Mouse (Mus musculus): ENCODE measurements around the gene Eef1a1.

Eef1a1 gene

DNA sequence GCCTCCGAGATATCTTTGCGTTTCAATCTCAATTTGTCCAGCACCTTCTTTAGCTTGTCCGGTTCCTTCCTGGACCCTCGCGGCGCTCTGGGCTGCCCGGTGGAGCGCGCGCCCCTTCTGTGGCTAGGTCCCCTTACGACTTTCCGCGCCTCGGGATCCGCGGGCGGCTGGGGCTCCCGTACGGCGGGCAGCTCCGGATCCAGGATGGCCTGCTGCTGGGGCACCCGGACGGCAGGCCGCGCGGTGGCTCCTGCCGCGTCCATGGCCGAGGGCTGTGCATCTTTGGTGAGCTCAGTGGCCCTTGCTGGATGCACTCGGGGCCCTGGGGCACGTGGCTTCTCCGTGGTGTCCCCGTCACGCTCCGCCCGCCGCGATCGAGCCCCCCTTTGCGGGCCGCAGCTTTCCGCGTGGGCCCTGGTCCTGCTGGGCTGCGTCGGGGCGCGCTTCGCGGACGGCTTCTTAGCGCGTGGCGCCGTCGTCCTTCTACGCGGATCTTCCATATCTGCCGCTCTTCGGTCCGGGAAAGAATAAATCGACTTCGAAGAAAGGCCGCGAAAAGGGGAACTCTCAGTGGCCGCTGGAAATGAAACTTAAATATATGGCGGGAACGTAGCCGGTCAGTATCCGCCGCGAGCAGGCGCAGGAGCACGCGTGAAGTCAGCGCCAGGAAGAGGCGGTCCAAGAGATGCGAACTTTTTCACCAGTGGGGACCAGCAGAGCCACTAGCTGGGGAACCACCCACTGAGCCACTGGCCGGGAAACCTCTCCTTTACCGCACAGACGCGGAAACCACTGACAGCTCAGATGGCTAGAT is 46.2 kb downstream of the Eef1a1 start, which contains the start of gene Cgas:
Gene Cgas (minus strand): TSS at position 659 of the 814 bp plus-strand sequence.
- in situ Hi-C loops (cut with MboI; ENCODE audit: low pct_unique_long_range_greater_than_20kb in 1 of 2, low sequenced_read_pairs in 2 of 2, unreplicated experiment in 1 of 2), result no loop called here

DNA sequence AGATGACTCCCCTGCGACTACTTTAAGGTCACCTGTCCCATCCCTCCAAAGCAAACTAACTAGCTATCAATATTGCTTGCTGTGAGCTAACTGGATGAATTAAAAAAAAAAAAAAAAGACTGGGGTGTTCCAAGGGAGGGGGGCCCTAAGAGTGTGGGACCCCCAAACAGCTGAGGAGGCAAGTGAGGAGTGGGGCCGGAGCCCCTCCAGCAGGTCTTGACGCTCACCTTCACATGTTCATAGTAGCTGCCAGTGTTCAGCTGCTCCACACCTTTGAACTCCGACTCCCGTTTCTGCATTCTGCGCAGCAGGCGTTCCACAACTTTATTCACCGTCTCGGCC is 46.7 kb downstream of the Eef1a1 start:
- in situ Hi-C loops (cut with MboI; ENCODE audit: low pct_unique_long_range_greater_than_20kb in 1 of 2, low sequenced_read_pairs in 2 of 2, unreplicated experiment in 1 of 2), result no loop called here

DNA sequence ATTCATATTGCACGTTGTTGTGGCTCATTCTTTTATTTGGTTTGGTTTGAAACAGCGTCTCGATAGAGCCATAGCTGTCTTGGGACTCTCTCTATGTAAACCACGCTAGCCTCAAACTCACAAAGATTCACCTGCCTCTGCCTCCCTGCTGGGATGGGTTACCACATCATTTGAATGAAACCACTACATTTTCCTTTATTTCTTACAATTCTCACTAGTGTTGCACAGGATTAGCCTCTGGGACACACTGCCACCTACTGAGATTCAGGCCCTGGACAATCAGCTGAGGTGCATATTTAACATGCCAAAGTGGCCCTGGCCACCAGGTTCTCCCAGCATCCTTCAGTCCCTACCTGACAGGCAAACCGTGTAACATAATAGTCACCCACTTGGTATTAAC is 49.5 kb downstream of the Eef1a1 start:
- in situ Hi-C loops (cut with MboI; ENCODE audit: low pct_unique_long_range_greater_than_20kb in 1 of 2, low sequenced_read_pairs in 2 of 2, unreplicated experiment in 1 of 2), result no loop called here

DNA sequence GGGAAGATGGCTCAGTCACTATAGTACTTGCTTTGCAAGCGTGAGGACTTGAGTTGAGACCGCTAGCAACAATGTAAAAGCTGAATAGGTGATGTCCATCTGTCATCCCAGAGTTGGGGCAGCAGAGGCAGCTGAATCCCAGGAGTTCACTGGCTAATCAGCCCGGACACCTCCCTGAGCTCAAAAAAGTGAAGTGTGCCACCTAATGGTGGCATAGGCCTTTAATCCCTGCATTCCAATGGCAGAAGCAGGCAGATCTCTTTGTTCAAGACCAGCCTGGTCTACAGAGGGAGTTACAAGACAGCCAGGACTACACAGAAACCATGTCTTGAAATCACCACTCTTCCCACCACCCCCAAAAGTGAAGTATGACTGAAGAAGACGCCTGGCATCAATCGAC is 56.5 kb downstream of the Eef1a1 start:
- in situ Hi-C loops (cut with MboI; ENCODE audit: low pct_unique_long_range_greater_than_20kb in 1 of 2, low sequenced_read_pairs in 2 of 2, unreplicated experiment in 1 of 2), result no loop called here

DNA sequence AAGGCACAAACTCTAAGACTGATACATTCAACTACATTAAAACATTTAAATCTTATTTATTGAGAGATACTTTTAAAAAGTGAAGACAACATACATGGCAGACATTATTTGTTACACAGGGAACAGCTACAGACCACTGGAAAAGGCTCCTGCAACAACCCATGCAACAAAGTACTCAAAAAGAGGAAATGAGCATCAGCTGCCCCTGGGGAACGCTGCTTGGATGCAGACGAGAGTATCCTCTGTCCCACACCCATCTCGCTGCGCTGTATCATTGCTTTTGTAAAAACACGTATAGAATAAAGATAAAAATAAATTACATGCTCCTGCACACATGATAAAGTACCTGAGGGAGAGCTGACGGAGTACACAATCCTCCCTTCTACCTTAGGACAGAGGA is 58.5 kb downstream of the Eef1a1 start:
- in situ Hi-C loops (cut with MboI; ENCODE audit: low pct_unique_long_range_greater_than_20kb in 1 of 2, low sequenced_read_pairs in 2 of 2, unreplicated experiment in 1 of 2), result no loop called here

DNA sequence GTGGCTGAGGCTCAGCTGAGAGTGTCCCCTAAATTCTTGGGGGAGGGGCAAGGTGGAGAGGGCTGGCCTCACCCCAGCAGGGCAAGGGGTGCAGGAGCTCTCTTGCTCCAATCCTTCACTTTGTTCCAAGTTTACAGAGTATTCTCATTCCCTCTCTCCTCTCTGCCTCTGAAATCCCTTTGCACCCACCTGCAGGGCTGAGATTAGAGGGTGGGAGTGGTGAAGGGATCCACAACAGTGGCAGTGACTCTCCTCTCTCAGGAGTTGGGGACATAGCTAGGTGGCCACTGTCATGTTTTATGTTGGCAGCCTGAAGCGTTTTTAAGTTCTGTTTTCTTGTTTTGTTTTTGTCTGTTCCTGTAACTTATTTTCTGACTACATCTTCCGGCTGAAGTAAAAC is 59.4 kb downstream of the Eef1a1 start:
- in situ Hi-C loops (cut with MboI; ENCODE audit: low pct_unique_long_range_greater_than_20kb in 1 of 2, low sequenced_read_pairs in 2 of 2, unreplicated experiment in 1 of 2), result no loop called here

DNA sequence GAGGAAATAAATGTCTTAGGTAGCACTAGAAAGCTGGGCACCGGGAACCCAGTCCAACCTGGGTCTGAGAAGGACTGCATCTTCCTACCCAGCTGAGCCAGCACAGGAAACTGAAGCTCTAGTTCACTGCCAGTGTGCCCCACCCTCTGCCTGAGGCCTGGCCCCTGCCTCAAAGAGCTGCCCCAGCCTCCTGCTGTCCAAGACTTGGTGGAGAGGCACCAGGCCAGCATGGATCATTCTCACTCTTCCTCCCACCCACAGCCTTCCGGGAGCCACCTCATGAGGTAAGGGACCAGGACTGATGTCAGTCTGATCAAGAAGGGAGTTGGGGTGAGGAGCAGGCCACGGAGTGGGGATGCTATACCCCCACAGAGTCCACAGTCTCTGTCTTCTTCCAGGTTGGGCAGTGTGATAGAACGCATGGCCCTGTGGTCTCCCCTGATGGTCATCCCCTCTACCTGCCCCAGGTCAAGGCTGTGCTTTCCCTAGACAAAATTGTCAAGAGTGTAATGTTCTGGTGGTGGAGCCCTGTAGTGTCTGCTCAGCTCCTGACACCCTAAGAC is 60.0 kb downstream of the Eef1a1 start:
- in situ Hi-C loops (cut with MboI; ENCODE audit: low pct_unique_long_range_greater_than_20kb in 1 of 2, low sequenced_read_pairs in 2 of 2, unreplicated experiment in 1 of 2), result no loop called here

Measured in mouse embryonic stem cell (cell line).